Mouse (Mus musculus) cerebellum, postnatal 14 days (tissue): Measurements from ENCODE around the gene Dbn1.

ENCODE experiments used
- DNase-seq, 2 experiments: peaks; one replicate each; pipeline ENCODE4 v3.0.0; 2021; ENCODE audit warnings: mixed read lengths in 2 of 2

Gene Dbn1

GRCm38 (mm10) chr13:55487578-55488498 is at the start of gene Dbn1:
Gene Dbn1 (minus strand): TSS chr13:55488111.
- peak; percentile 69 to 77 for DNase-seq

- DNase-seq: peak; percentile 98 to 100
Observed at GRCm38 (mm10) chr13:55536194-55537175, 48.6 kb upstream of the Dbn1 start, which contains the start of gene Ddx41. Gene Ddx41 (minus strand): TSS chr13:55536658.

GRCm38 (mm10) chr13:55535796-55536193 is 47.9 kb upstream of the Dbn1 start:
- peak; percentile 34 to 40 for DNase-seq

- no peak for DNase-seq
Observed at GRCm38 (mm10) chr13:55535191-55535590, 47.3 kb upstream of the Dbn1 start.

- no peak for DNase-seq
Observed at GRCm38 (mm10) chr13:55529198-55529915, 41.4 kb upstream of the Dbn1 start, which contains the start of gene Dok3. Gene Dok3 (minus strand): TSS chr13:55529296.

GRCm38 (mm10) chr13:55527834-55528772 is 40.2 kb upstream of the Dbn1 start:
- DNase-seq: no peak

GRCm38 (mm10) chr13:55527212-55527611 is 39.3 kb upstream of the Dbn1 start:
- DNase-seq: no peak

GRCm38 (mm10) chr13:55525733-55526553 is 38.0 kb upstream of the Dbn1 start:
- DNase-seq: no peak

- no peak for DNase-seq
Observed at GRCm38 (mm10) chr13:55523951-55524600, 36.2 kb upstream of the Dbn1 start.

GRCm38 (mm10) chr13:55523278-55523677 is 35.4 kb upstream of the Dbn1 start:
- no peak for DNase-seq

GRCm38 (mm10) chr13:55522730-55523129 is 34.8 kb upstream of the Dbn1 start:
- no peak for DNase-seq

GRCm38 (mm10) chr13:55519606-55520005 is 31.7 kb upstream of the Dbn1 start:
- no peak for DNase-seq

- DNase-seq: peak; percentile 96 to 97
Observed at GRCm38 (mm10) chr13:55516955-55517354, 29.0 kb upstream of the Dbn1 start.

GRCm38 (mm10) chr13:55513828-55514227 is 25.9 kb upstream of the Dbn1 start:
- no peak for DNase-seq

- peak; percentile 94 to 95 for DNase-seq
Observed at GRCm38 (mm10) chr13:55513111-55513748, 25.3 kb upstream of the Dbn1 start, which contains the start of gene Pdlim7. Gene Pdlim7 (minus strand): TSS chr13:55513676.

GRCm38 (mm10) chr13:55512379-55513031 is 24.6 kb upstream of the Dbn1 start:
- DNase-seq: peak; percentile 75 to 77

GRCm38 (mm10) chr13:55511492-55511861 is 23.6 kb upstream of the Dbn1 start:
- no peak for DNase-seq

- peak; percentile 34 to 56 for DNase-seq
Observed at GRCm38 (mm10) chr13:55510668-55511491, 23.0 kb upstream of the Dbn1 start.
